Mouse (Mus musculus) liver (tissue): Measurements from ENCODE around the gene Wdfy4.

ENCODE experiments used
- DNase-seq: peaks from one replicate; pipeline ENCODE4 v3.0.0-alpha.2; 2020; ENCODE audit warnings: mixed read lengths

The Wdfy4 gene

DNA sequence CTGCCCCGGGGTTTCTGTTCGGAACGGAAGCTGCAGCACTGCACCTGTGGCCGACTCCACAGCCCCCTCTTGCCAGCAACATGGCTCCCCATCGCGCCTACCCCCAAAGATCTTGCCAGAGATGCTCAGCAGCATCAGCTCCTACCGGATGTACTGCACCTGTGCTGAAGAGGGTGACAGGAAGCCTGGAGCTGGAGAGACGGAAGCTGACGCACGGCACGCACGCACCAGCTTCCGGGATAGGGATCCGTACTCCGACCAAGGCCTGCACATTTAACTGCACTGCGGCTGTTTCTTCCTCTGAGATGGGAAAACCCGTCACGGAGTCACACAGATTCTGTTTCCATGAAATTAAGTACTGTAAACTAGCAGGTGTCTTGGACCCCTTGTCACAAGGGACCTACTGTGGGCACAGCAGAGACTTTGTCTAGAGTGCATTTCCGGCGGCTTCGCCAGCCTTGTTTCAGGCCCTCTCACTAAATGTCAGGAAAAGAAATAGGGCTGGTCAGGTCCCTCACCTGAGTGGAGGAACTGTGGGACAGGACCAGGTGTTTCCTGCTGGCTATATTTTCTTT is 4.6 kb upstream of the Wdfy4 start:
- DNase-seq = no peak

DNA sequence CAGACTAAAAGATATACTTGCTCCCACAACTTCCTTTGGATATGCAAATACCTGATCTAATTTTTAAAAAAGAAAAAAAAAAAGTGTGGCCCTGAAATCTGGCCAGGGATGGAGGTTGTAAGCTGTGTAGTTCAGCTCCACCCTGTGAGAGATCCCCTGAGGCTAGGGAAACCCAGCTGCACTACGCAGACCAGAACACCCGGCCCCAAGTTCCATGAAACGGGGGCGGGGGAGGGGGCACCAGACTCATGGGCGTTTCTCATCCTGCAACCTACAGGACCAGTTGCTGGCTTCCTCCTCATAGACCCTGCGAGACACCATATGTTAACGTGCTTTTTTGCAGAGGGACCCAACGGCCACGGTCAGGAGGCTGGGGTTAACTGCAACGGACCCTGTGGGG is 3.9 kb upstream of the Wdfy4 start:
- no peak for DNase-seq

DNA sequence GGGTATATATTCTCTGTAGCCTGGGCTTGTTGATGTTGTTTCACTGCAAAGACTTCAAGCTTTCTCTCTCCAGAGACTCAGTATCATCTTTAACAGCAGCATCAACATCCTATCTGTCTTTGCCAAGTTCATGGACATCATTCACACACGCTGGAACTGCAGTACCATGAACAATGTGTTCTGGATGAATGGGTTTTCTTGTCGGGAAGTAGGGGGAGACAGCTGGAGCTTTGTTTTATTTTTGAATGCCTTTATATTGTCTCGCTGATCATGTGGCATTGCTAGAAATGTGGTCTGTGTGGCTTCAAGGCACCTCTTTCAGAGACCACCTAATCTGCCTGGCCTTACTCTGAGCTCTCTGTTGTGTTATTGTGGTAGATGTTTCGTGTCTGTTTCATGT is 1.9 kb upstream of the Wdfy4 start:
- no peak for DNase-seq

DNA sequence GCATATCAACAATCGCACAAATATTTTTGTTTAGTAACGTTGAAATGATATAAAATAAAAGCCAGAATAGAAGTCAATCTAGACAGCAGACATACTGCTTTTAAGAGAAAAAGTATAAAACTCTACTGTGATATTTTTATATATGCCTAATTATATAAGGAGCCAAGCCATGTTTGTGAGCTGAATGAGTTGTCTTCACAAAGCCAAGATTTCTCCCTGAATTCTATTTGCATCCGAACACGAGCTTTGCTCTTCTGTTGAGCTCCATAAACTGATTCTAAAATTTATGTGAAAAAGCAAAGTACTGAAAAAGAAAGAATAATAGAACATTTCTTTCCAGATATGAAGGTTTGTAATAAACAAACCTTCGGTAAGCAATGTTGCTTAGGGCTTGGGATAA is 5.2 kb downstream of the Wdfy4 start:
- DNase-seq = no peak

DNA sequence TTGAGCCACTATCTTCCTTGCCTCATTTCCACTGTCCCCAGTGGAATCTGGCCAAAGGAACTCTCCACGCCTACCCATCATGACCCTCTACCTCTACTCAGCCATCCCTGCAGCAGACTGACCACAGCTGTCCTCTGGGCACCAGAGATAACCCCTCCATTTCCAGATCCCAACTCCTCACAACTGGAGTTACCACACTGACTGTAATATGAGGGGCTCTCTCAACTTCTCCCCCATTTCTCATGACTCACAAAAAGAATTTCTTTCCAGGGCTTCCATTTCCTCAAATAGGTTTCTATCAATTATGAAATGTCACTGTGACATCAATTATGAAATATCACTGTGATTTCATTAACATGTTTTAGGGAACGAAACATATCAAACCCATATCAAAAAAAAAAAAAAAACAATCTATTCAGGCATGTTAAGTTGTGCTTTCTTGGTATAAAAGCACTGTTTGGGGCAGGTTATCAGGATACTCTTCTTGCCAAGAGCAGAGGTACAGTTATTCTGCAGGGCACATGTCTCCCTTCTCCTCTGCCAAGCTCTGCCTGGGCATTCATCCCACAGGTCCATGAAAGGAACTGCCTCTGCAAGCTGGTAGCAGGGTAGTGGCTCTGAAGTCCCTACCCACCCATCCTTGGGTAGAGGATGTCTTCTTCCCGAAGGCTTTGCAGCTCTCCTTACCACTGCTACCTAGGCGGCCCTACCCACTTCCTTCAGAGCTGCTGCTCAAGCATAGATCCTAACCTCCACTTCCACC is 10.1 kb downstream of the Wdfy4 start:
- no peak for DNase-seq

DNA sequence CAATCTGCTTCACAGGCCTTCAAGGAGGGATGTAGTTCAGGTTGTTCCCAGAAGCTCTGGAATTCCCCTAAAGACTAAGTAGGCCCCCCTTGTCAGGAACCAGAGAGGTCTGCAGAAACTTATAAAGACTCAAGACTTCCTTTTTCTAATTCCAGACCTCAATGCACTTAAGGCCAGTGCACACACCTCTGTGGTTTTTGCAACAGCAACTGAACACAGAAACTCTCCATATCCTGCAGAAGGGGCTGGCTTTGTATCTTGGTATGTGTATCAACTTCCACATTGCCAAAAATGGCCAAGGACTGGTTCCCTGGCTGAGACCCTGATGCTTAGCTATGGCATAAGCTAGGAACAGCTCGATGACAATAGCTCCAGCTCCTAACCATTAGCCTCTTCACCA is 13.4 kb downstream of the Wdfy4 start:
- no peak for DNase-seq

DNA sequence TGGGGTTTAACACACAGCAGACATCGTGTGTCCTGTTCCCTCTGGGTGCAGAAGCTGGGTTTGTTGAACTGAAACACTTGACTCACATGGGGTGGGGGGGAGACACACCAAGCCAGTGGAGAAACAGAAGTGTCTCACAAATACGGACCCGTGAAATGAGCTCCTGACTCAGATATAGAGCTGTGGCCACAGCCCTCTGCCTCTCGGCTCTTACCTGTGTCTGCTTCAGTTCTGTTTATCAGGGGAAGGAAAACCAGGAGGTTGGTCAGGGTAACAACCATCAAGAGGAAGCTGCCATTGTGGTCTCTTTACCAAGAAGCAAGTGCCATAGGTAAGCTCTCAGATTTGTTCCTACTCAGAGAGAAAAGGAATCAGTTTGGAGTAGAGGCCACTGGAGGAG is 16.6 kb downstream of the Wdfy4 start:
- DNase-seq = no peak

DNA sequence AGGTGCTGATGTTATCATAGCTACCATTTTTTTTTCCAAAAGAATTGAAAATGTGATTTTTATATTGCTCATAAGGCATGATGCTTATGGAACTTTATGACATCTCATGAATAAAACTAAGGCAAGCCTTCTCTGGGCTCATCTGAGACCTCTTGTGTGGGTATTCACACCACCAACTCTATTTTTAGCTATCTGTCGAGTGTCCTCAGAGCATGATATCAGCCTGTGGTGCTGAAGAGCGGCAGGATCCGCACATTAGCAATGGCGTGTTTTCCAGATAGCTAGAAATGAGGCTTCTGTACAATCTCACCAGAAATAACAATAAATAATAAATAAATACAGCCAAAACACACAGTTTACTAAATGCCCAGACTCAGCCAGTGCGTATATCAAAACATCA is 23.1 kb downstream of the Wdfy4 start:
- DNase-seq = no peak

DNA sequence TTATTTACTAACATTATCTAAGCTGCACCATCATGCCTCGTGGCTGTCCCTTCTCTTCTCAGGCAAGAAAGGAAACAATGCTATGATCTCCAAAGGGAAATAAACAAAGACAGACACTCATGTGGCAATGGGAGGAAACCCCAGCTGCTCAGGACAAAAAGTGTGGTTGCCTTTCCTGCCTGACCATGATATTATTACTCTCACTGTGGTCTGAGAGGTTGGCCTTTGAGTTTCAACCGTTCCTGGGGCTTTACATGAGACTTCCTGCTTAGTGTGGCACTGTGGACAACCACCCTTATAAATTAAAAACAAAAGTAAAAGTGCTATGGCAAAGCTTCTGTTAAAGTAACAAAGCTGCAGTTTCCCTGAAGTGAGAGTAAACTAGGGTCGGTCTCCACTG is 27.0 kb downstream of the Wdfy4 start:
- DNase-seq = no peak

DNA sequence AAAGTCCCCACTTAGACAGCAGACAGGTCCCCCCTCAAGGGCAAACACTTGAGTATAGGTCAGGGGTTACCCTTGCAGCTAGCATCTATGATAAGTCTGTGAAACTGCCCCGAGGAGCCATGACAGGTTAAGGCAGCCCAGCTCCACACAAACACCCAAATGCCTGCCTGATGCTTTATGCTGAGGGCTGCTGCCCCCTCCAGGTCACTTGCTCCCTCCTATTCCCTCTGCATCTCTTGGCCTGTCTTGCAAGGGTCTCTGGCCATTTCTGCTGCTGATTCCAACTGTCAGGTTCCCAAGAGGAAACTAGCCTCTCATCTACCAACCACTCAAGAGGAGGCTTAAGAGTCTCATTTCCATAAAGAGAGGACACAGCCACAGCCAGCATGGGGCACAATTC is 32.4 kb downstream of the Wdfy4 start:
- no peak for DNase-seq

DNA sequence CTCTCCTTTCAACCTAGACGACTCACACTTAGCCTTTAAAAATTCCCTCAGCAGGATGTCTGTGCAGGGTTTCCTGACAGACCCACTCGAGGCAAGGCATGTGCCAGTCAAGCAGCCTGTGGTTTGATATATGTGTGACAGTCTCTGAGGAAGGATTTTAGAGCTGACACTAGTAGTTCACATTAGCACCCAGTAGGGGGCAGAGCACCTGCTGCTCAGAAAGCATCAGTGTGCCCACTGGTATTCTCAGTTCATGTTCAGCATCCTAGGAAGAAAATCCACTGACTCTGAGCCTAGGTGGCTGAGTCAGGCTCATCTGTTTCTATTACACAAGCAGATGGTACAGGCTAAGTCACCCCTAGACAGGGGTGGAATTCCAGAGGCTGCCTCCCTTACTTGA is 39.0 kb downstream of the Wdfy4 start:
- DNase-seq = no peak

DNA sequence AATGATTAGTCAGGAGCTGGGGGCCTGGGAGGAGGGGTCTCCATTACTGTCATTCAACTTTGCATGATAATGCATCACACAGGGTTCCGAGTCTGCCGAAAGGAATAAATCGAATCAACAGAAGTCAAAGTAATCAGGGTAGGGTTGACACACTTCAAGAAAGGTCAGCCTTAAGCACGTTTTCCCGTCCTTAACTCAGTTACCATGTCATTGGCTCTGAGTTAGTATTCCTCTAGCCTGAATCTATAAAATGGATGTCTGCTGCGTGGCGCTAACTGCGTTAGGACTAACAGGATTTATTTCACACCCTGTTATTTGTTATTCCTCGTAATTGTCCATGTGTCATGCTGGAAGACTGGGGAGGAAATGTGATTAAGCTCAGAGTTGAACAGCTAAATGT is 48.5 kb downstream of the Wdfy4 start:
- no peak for DNase-seq

DNA sequence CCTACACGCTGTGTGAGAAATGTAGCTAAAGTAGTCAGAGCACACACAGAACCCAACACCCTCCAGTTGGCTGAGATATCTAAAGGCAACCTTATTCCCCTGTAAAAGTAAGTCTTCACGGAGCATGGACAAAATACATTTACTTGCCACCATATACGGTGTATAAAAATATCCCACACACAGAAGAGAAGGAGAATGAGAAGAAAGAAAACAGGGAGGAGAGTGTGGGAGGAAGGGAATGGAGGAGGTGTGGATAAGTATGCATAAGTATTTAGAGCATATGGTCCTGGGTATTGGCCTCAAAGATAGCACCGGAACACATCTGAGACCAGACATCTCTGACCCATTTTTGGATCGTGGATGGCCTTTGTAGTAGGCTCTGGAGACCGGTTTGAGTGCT is 50.1 kb downstream of the Wdfy4 start:
- no peak for DNase-seq

DNA sequence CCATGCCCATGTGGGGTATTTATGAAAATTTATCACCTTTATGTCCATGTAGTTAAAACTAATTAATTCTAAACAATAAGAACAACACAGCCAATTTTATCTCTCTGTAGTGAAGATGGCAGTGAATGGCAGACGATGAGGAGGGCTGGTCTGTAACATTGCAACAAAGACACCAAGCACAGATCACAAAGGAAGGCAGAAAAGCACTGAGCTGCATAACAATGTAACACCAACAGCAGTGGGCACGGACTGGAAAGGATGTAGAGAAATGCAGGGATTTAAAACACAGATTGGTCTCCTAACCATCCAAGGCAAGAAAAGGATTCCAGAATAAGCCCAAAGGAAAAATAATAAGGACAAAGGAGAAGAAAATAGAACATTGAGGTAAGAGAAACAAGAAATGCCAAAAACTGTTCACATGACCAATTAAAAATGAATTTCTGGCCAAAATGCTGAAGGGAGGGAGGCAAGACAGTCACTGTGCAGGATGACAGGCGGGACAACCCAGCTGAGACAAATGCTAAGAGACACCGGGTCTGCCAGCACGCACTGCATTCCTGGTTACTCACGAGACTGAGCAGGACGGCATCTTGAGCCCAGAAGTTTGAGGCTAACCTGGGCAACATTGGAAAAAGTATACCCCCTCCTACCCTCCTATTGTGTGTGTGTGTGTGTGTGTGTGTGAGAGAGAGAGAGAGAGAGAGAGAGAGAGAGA is 54.1 kb downstream of the Wdfy4 start:
- DNase-seq = no peak

DNA sequence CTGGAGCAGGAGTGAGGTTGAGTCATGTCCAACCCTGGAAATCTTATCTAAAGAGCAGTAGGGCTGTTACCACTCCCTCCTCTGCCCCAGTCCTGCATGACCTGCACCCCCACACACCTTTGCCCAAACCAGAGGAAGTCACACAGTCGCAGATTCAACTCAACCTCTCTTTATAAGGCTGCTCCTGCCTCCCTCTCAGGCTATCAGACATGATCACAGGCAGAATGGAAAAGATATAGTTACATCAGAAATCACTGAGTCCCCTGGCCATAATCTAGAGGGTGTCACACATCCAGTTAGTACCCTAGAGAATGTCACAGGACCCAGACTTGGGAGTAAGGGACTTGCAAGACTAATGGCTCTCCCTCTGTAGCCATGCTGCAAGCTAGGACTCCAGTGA is 68.7 kb downstream of the Wdfy4 start:
- no peak for DNase-seq

DNA sequence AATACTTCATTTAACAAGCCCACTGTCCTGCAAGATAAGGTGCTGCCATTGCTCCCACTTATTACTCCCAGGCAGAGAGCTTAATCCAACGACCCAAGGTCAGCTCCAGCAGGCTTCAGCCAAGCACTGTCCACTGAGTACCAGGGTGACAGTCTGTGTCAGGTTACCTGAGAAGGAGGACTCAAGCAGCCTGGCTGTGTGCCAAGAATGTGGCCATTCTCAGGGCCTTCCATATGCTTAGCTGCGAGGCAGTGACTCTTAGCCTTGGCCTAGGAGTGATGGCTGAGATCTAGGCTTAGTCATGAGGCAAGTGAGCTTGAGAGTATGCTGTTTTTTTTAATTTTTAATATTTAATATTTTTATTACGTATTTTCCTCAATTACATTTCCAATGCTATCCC is 80.5 kb downstream of the Wdfy4 start:
- no peak for DNase-seq

DNA sequence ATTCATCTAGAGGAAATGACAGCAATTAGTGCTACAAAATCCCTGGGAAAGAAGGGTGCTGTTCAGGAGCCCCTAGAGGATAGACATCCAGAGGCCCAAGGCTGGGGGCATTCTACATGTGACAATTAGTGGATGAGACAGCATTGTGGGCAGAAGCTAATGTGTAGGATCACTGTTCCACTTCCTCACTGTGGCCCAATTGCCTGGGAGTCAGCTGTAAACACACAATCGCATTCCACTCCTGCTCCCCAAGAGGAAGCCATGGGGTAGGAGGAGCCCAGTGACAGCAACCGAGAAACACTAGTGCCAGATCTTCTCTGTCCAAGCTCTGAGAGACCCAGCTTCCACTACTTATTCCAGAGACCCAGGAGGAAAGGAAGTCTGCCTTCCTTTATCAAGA is 83.7 kb downstream of the Wdfy4 start:
- no peak for DNase-seq

DNA sequence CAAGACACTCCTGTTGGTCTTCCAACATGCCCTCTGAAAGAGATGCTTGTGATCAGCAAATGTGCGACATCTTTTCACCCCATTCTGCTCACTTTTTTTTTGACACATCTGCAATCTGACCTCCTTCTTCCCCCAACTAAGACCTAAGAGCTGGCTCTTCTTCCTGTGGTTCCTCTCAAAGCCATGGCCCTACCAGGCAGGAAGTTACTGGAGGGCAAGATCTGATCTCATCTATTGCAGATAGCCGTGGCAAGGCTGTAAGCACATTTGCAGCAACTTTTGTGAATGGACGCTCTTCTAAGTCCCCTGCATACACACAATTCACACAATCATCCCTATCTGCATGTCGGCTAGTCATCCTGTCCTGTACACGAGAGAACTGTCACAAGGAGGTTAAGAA is 85.4 kb downstream of the Wdfy4 start:
- no peak for DNase-seq

DNA sequence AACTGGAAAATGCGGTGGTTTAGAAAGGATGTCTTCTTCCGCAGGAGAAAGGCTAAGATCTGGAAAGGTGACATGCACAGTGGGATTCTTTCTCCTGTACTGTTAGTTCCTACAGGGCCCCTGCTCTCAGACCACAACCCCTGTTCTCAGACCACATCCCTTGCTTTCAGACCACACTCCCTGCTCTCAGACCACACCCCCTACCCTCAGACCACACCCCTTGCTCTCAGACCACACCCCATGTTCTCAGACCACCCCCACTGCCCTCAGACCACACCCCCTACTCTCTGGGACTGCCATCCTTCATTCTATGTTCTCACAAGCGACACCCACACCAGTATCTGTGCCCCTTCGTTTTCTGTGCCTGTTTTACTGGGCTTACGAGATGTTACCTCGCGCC is 86.2 kb downstream of the Wdfy4 start:
- peak; percentile 20 for DNase-seq

DNA sequence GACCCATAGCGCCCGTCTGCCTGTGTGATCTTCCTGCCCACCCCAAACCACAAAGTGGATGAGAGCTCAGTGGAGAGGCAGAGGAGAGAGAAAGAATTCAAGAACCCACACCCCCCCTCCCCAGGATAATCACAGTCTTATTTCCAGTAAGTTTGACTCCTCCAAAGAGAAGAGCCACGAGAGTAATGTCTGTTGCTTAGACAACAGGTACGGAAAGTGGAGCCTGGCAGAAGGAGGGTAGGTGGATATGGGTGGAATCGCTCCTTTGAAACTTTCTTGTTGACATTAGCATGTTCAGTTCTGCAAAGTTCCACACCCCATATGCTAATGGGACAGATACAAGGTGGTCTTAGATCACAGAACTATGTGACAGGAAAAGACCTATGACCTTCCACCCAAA is 88.8 kb downstream of the Wdfy4 start:
- DNase-seq = no peak

DNA sequence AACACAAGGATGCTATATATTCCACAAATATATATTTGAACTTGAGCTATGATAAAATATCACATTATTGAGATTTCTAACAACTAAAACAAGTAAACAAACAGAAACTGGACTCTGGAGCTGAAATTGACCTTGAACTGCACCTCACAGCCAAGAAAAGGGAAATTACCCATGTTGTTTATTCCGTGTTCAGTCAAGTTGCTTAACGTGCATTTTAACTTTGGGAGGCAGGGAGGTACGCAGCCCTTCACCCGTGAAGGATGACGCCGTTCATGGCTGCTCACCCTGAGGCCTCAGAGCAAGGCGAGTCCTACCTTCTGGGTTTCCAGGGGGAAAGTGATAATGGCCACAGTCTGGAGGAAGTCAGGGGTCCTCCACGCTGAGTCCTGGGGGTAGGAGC is 102.0 kb downstream of the Wdfy4 start:
- DNase-seq = no peak

DNA sequence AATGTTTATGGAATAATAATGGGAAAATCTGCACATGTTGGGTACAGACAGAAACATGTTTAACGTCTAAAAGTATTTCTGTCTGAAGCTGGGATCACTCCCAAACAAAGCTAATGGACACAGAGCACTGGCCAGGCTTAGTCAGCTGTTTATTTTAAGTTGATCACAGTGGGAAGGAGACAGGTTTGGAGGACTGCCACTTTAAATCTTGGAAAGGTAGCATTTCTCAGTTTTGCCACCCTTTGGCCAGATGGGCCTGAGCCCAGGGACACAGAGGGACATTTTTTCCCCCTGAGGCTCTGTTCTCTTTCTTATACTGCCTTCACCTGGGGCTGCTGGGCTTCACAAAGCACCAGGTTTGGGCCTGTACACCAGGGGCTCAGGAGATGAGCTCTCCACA is 103.0 kb downstream of the Wdfy4 start:
- DNase-seq = no peak

DNA sequence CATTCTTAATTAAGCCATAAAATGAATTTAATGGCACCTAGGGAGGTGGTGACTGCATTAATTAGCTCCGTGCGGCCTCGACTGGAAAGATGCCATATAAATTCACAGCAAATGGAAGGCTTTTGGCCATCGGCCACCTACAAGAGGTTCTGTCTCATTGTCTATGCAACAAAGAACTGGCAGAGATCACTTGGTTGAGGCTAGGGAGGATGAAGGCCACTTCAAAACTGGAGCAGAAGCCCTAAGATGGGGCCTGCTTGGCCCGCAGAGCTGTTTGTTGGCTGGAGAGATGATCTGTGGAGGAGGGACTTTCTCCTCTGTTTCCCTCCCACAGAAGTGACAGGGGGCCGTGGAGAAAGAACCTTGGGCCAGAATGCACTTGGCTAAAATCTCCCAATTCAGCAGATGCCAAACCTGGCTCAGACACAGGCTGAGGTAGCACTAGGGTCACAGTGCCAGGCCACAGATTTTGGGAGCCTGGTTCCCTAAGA is 103.9 kb downstream of the Wdfy4 start:
- no peak for DNase-seq

DNA sequence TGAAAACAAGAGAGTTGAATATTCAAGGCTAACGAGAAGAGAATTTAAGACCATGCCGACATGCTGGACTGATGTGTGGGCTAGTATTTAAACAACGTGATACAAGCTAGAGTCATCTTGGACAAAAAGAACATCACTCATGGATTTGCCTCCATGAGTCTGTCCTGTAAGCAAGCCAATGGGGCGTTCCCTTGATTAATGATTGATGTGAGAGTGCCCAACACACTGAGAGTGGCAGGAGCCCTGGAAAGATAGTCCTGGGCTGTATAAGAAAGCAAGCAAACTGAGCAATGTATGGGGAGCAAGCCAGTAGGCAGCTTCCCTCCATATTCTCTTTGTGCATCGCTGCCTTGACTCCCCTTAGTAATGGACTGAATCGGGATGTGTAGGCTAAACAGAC is 106.7 kb downstream of the Wdfy4 start:
- DNase-seq = no peak
